Mouse (Mus musculus): Measurements from ENCODE around the gene Mup19. TPM values are rescaled to one million over a fixed set of nuclear protein-coding genes. Genes with fewer than 3 reads are reported as not detected.

Gene Mup19
- total RNA-seq (2023; ENCODE audit: inconsistent age) = not detected in 4 replicates

DNA sequence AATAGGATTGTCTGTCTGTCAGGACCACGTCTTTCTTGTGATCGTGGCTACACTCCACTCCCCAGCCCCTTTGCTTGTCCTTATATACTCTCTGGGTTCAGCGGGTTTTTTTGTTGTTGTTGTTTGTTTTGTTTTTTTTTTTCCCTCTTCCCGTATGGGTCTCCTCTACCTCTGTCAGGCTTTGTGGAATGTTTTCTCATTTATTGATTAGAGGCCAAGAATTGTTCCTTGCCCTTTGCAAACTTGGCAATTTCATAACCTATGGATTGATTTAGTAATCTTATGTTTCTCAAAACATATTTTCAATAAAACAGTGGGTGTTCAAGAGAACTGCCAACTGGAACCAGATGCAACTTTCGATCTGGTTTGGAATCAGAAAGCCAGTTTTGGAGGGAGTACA is at the start of gene Mup19:
Gene Mup19, minus strand, starts transcription at position 101 of the 400 bp plus-strand sequence.

Other genes starting within 250 kb of the Mup19 start
- not detected in 4 replicates for gene Mup17, start 186.4 kb downstream of the Mup19 start, total RNA-seq (2023; ENCODE audit: inconsistent age)
- gene Mup18, start 108.1 kb downstream of the Mup19 start, total RNA-seq (2023; ENCODE audit: inconsistent age) = not detected in 4 replicates
- not detected in 4 replicates for gene Mup5, start 53.0 kb upstream of the Mup19 start, total RNA-seq (2023; ENCODE audit: inconsistent age)